Mouse (Mus musculus): ENCODE results near the gene Erbin. TPM values are rescaled to one million over a fixed set of nuclear protein-coding genes. Genes with fewer than 3 reads are reported as not detected.
A peak's percentile ranks its signal among the peaks of the same experiment; 100 is the strongest.

Gene Erbin
- polyA plus RNA-seq (2015; fragmentation: Nextera tagmentation; extraction: Ambion mirVana): 7.7 and 7.9 TPM in 2 replicates

GRCm38 (mm10) chr13:103920261-103920932, at the start of gene Erbin:
Gene Erbin, minus strand, starts transcription at chr13:103920514.
- H3K4me3 ChIP-seq (ENCODE audit: low read depth, low read length): peak within 1 kb of the TSS; percentile 80
- peak within 1 kb of the TSS; percentile 98 for H3K27ac ChIP-seq (ENCODE audit: low read depth)
- TF ChIP-seq EP300 (IDR thresholded peaks at IDR 0.05; ENCODE audit: low read depth): no peak
- TF ChIP-seq CTCF (IDR thresholded peaks at IDR 0.05; ENCODE audit: low read depth): no peak
- H3K4me1 ChIP-seq (ENCODE audit: insufficient read depth): peaks cover 11% of the 10 kb centered on the region
- peak; percentile 75 for ATAC-seq
- no peaks in the 10 kb centered on the region for H3K27me3 ChIP-seq (ENCODE audit: insufficient read depth, low read length)
- H3K4me2 ChIP-seq (ENCODE audit: low read depth, low read length): peak within 1 kb of the TSS; percentile 85
- peak within 1 kb of the TSS; percentile 84 for H3K9ac ChIP-seq (replicated peaks)
- no peaks in the 10 kb centered on the region for H3K36me3 ChIP-seq (replicated peaks; ENCODE audit: insufficient read depth, low read length)
- no peaks in the 10 kb centered on the region for H3K9me3 ChIP-seq (ENCODE audit: low read length)
- peak; percentile 83 for DNase-seq
- 1% methylated on average over 31 of the region's 93 CpGs for WGBS (ENCODE audit: insufficient replicate concordance)

- no peak overlapping the region for H3K4me2 ChIP-seq (ENCODE audit: low read depth, low read length)
- no peaks in the 10 kb centered on the region for H3K27me3 ChIP-seq (ENCODE audit: insufficient read depth, low read length)
- no peak for ATAC-seq
- H3K36me3 ChIP-seq (replicated peaks; ENCODE audit: insufficient read depth, low read length): no peaks in the 10 kb centered on the region
- H3K9me3 ChIP-seq (ENCODE audit: low read length): no peaks in the 10 kb centered on the region
- TF ChIP-seq CTCF (IDR thresholded peaks at IDR 0.05; ENCODE audit: low read depth) (no peak), EP300 (IDR thresholded peaks at IDR 0.05; ENCODE audit: low read depth) (no peak)
- no peak for DNase-seq
- H3K4me1 ChIP-seq (ENCODE audit: insufficient read depth): no peaks in the 10 kb centered on the region; the same call in 1 of the 2 replicates
- no peak overlapping the region for H3K4me3 ChIP-seq (ENCODE audit: low read depth, low read length)
- H3K27ac ChIP-seq (ENCODE audit: low read depth): no peak overlapping the region
- no peak overlapping the region for H3K9ac ChIP-seq (replicated peaks)
- WGBS (ENCODE audit: insufficient replicate concordance): 82% methylated on average over 6 of the region's 6 CpGs
Observed at GRCm38 (mm10) chr13:103969912-103970311, 49.6 kb upstream of the Erbin start.

- Histone ChIP-seq H3K36me3 (replicated peaks; ENCODE audit: insufficient read depth, low read length) (no peaks in the 10 kb centered on the region), H3K27me3 (ENCODE audit: insufficient read depth, low read length) (no peaks in the 10 kb centered on the region), H3K4me3 (ENCODE audit: low read depth, low read length) (no peak overlapping the region), H3K9ac (replicated peaks) (no peak overlapping the region), H3K4me1 (ENCODE audit: insufficient read depth) (no peaks in the 10 kb centered on the region), H3K27ac (ENCODE audit: low read depth) (no peak overlapping the region), H3K4me2 (ENCODE audit: low read depth, low read length) (no peak overlapping the region), H3K9me3 (ENCODE audit: low read length) (no peaks in the 10 kb centered on the region)
- ATAC-seq (no peak), DNase-seq (no peak)
- no peak for TF ChIP-seq CTCF (IDR thresholded peaks at IDR 0.05; ENCODE audit: low read depth)
- no peak for TF ChIP-seq EP300 (IDR thresholded peaks at IDR 0.05; ENCODE audit: low read depth)
- 92% methylated on average over 9 of the region's 9 CpGs for WGBS (ENCODE audit: insufficient replicate concordance)
Observed at GRCm38 (mm10) chr13:103967987-103968386, 47.7 kb upstream of the Erbin start.

DNA sequence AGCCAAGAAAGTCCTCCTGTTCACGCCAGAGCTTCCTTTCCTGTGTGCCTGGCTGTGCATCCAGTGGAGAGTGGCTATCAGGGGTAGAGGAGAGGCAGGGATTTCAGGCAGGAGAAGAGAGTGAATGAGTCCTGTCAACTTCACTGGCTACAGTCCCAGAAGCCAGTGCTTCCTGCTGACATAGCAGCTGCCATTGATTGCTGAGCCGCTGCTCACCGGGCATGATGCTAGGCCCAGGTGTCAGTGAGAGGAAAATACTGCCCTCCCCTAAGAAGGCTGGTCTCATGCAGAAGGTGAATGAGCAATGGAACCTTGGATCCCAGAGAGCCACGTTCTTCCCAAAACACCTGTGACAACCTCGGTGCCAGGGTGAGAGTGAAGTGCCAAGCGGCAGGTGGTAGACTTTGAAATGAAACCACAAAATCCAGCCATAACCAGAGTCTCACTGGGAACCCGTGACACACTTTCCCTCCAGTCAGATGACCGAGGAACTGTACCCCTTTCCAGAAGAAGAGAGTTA, 46.4 kb upstream of the Erbin start:
- DNase-seq: no peak

GRCm38 (mm10) chr13:103965187-103965586, 44.9 kb upstream of the Erbin start:
- ATAC-seq (no peak), DNase-seq (no peak)
- H3K4me2 ChIP-seq (ENCODE audit: low read depth, low read length): no peak overlapping the region
- H3K9me3 ChIP-seq (ENCODE audit: low read length): no peaks in the 10 kb centered on the region
- no peak overlapping the region for H3K4me3 ChIP-seq (ENCODE audit: low read depth, low read length)
- H3K27ac ChIP-seq (ENCODE audit: low read depth): no peak overlapping the region
- no peaks in the 10 kb centered on the region for H3K36me3 ChIP-seq (replicated peaks; ENCODE audit: insufficient read depth, low read length)
- no peaks in the 10 kb centered on the region for H3K27me3 ChIP-seq (ENCODE audit: insufficient read depth, low read length)
- WGBS (ENCODE audit: insufficient replicate concordance): 63% methylated on average over 2 of the region's 2 CpGs
- H3K9ac ChIP-seq (replicated peaks): no peak overlapping the region
- no peaks in the 10 kb centered on the region for H3K4me1 ChIP-seq (ENCODE audit: insufficient read depth)
- TF ChIP-seq CTCF (IDR thresholded peaks at IDR 0.05; ENCODE audit: low read depth): no peak
- no peak for TF ChIP-seq EP300 (IDR thresholded peaks at IDR 0.05; ENCODE audit: low read depth)

More for the DNA sequence above, 46.4 kb upstream of the Erbin start:
- Histone ChIP-seq H3K27me3 (ENCODE audit: insufficient read depth, low read length) (no peaks in the 10 kb centered on the region), H3K9ac (replicated peaks) (no peak overlapping the region), H3K4me1 (ENCODE audit: insufficient read depth) (no peaks in the 10 kb centered on the region), H3K4me3 (ENCODE audit: low read depth, low read length) (no peak overlapping the region), H3K36me3 (replicated peaks; ENCODE audit: insufficient read depth, low read length) (no peaks in the 10 kb centered on the region), H3K27ac (ENCODE audit: low read depth) (no peak overlapping the region), H3K4me2 (ENCODE audit: low read depth, low read length) (no peak overlapping the region), H3K9me3 (ENCODE audit: low read length) (no peaks in the 10 kb centered on the region)
- WGBS (ENCODE audit: insufficient replicate concordance): 69% methylated on average over 8 of the region's 8 CpGs
- TF ChIP-seq EP300 (IDR thresholded peaks at IDR 0.05; ENCODE audit: low read depth) (no peak), CTCF (IDR thresholded peaks at IDR 0.05; ENCODE audit: low read depth) (no peak)
- no peak for ATAC-seq

GRCm38 (mm10) chr13:103963094-103963493, 42.8 kb upstream of the Erbin start:
- Histone ChIP-seq H3K4me1 (ENCODE audit: insufficient read depth) (no peaks in the 10 kb centered on the region), H3K36me3 (replicated peaks; ENCODE audit: insufficient read depth, low read length) (no peaks in the 10 kb centered on the region), H3K27ac (ENCODE audit: low read depth) (no peak overlapping the region), H3K9ac (replicated peaks) (no peak overlapping the region), H3K9me3 (ENCODE audit: low read length) (no peaks in the 10 kb centered on the region), H3K27me3 (ENCODE audit: insufficient read depth, low read length) (no peaks in the 10 kb centered on the region), H3K4me3 (ENCODE audit: low read depth, low read length) (no peak overlapping the region), H3K4me2 (ENCODE audit: low read depth, low read length) (no peak overlapping the region)
- TF ChIP-seq CTCF (IDR thresholded peaks at IDR 0.05; ENCODE audit: low read depth) (no peak), EP300 (IDR thresholded peaks at IDR 0.05; ENCODE audit: low read depth) (no peak)
- ATAC-seq (no peak), DNase-seq (no peak)
- WGBS (ENCODE audit: insufficient replicate concordance): 55% methylated on average over 2 of the region's 2 CpGs

Data from liver, postnatal 0 days (tissue).